Mouse (Mus musculus) G1E (cell line): ENCODE measurements at regions not wholly inside any gene's neighbourhood (a gene's known extent, or its start where the extent isn't known, plus 50 kb on each side); places are given as distances from the start of the nearest gene placed in this dataset.

Experiments used
- CTCF ChIP-seq: IDR thresholded peaks from 2 replicates; pipeline ENCODE4 v1.5.1; 2012; ENCODE audit warnings: low read depth, low read length, inconsistent platforms, mixed read lengths
- GATA1 ChIP-seq: IDR thresholded peaks from 2 replicates; pipeline ENCODE4 v1.6.1; 2012; ENCODE audit warnings: borderline replicate concordance, low read length, inconsistent platforms, mixed read lengths
- GATA2 ChIP-seq: IDR thresholded peaks from 2 replicates; pipeline ENCODE4 v1.6.1; 2012; ENCODE audit warnings: low read depth, low read length, inconsistent platforms, borderline replicate concordance
- TAL1 ChIP-seq: conservative IDR thresholded peaks from 2 replicates; pipeline ENCODE4 v1.6.1; 2012; ENCODE audit warnings: low read depth, low read length, inconsistent platforms, mixed read lengths

DNA sequence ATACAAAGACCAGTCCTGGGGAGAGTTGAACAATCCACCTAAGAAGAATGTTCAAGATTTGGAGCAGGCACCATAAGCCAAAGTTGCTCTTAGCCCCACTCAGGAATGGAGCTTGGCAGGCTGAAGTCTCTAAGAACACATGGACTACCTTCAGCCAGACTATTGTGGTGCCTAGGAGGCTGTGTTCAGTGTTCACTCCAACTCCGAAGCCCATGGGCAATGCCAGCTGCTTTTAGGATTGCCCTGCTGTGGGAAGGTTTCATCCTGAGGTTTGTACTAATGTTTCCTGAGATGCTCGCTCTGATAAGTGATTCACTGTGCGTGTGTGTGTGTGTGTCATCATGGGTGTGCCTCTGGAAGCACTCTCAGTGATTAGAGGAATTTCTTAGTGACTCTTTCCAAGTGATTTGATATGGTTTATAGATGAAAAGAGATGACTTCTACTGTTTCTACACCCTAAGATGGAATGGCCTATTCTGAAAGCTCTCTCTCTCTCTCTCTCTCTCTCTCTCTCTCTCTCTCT is 220.1 kb downstream of the Ktn1 start:
- TF ChIP-seq CTCF (no peak), GATA1 (no peak), GATA2 (no peak), TAL1 (no peak)
